Mouse (Mus musculus) lung, embryonic 14.5 days (tissue): Measurements from ENCODE around the gene Comp. TPM values are rescaled to one million over a fixed set of nuclear protein-coding genes. Genes with fewer than 3 reads are reported as not detected.

Source experiments
- ATAC-seq: fragments of 200-750 bp; cut with Nextera tagmentation; 2 replicates; pipeline ENCODE4 v1.8.0; 2017; ENCODE audit warnings: mild to moderate bottlenecking, moderate TSS enrichment, moderate library complexity; ENCODE audit not compliant: insufficient read depth
- DNase-seq: peaks from one replicate; pipeline ENCODE4 v3.0.0-alpha.2; 2015
- H3K27ac ChIP-seq: fragments of 300-500 bp; sonication (generic); 2 replicates; pipeline ENCODE4 v1.5.1; 2014; ENCODE audit warnings: low read depth, mild to moderate bottlenecking, moderate library complexity
- H3K27me3 ChIP-seq: fragments of 300-500 bp; sonication (generic); 2 replicates; pipeline ENCODE4 v1.6.1; 2014; ENCODE audit warnings: low read length, control low read depth; ENCODE audit not compliant: insufficient read depth
- H3K36me3 ChIP-seq: fragments of 300-500 bp; sonication (generic); 2 replicates; pipeline ENCODE4 v1.6.1; 2014; ENCODE audit warnings: control low read depth; ENCODE audit not compliant: insufficient read depth
- H3K4me1 ChIP-seq: fragments of 300-500 bp; sonication (generic); 2 replicates; pipeline ENCODE4 v1.6.1; 2014; ENCODE audit warnings: antibody characterized with exemption, control low read depth; ENCODE audit not compliant: insufficient read depth
- H3K4me2 ChIP-seq: fragments of 300-500 bp; sonication (generic); 2 replicates; pipeline ENCODE4 v1.6.1; 2014; ENCODE audit warnings: mild to moderate bottlenecking
- H3K4me3 ChIP-seq: fragments of 300-500 bp; sonication (generic); 2 replicates; pipeline ENCODE4 v1.5.1; 2014; ENCODE audit warnings: low read depth, low read length
- H3K9ac ChIP-seq: fragments of 300-500 bp; sonication (generic); 2 replicates; pipeline ENCODE4 v1.6.1; 2014
- H3K9me3 ChIP-seq: fragments of 300-500 bp; sonication (generic); 2 replicates; pipeline ENCODE4 v1.6.1; 2016; ENCODE audit warnings: low read depth, low read length, control low read depth
- CTCF ChIP-seq: IDR thresholded peaks from 2 replicates; pipeline ENCODE4 v1.5.1; 2016; ENCODE audit warnings: antibody characterized with exemption, low read depth
- WGBS: fragments of 180-500 bp; shearing (Covaris S2); extraction: QIAGEN DNeasy Blood & Tissue Kit; methylation state at CpG from one replicate; pipeline ENCODE4 v1.1.7; 2014; 5-methylcytosine and 5-hydroxymethylcytosine counted together
- polyA plus RNA-seq: library from polyadenylated mRNA; unstranded; fragments of >200 nt; fragmentation: Nextera tagmentation; extraction: Ambion mirVana; gene quantifications from 2 replicates; pipeline ENCODE4 v1.2.1, GENCODE M21; 2014

Gene Comp
- polyA plus RNA-seq, 1 experiment from 2014 or later, result 0.53 TPM

DNA sequence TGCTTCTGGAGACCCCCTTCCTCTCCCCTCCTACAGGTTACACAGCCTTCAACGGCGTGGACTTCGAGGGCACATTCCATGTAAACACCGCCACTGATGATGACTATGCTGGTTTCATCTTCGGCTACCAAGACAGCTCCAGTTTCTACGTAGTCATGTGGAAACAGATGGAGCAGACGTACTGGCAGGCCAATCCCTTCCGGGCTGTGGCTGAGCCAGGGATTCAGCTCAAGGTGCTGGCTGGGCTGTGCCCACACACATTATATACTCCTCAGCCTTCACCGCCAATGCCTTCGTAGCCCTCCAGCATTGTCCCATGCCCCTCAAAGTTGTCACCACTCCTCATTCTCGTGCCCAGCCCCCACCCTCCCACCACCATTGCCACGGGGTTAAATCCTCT is 6.7 kb downstream of the Comp start:
- Histone ChIP-seq H3K4me1 (no peaks in the 10 kb centered on the region), H3K27me3 (peaks cover 34% of the 10 kb centered on the region), H3K9me3 (no peaks in the 10 kb centered on the region), H3K9ac (no peak overlapping the region), H3K4me2 (no peak overlapping the region), H3K36me3 (no peaks in the 10 kb centered on the region), H3K4me3 (no peak overlapping the region), H3K27ac (no peak overlapping the region)
- WGBS, result 81% methylated on average over 12 of the region's 12 CpGs
- DNase-seq (no peak), ATAC-seq (no peak)
- no peak for TF ChIP-seq CTCF

DNA sequence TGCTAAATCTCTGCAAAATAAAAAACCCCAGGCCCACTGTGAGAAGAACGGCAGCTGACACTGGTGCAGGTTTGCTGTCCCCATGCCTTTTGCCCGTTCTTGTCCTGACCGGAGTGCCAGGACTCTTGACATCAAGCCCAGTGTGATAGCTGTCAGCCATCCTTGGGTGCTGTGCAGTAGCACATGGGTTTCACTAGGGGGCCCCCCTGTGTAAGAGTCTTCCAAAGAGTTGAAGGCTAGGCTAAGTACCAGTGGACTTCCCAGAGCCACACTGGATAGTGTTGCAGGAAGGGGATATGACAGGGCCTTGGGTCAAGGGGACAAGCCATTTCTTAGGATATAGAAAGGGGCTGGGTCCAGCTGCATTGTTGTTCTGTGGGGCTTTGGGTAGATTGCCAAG is 9.9 kb downstream of the Comp start:
- TF ChIP-seq CTCF, result peak; percentile 87
- Histone ChIP-seq H3K27ac (no peak overlapping the region), H3K9me3 (no peaks in the 10 kb centered on the region), H3K9ac (no peak overlapping the region), H3K4me3 (no peak overlapping the region), H3K36me3 (peaks cover 25% of the 10 kb centered on the region), H3K4me2 (no peak overlapping the region), H3K27me3 (0 out of 2 replicates have a peak, but pooled peaks cover 2% of the 10 kb centered on the region), H3K4me1 (no peaks in the 10 kb centered on the region)
- DNase-seq (peak; percentile 85), ATAC-seq (peak; percentile 75)
- 32% methylated on average over 3 of the region's 3 CpGs for whole genome bisulfite sequencing

DNA sequence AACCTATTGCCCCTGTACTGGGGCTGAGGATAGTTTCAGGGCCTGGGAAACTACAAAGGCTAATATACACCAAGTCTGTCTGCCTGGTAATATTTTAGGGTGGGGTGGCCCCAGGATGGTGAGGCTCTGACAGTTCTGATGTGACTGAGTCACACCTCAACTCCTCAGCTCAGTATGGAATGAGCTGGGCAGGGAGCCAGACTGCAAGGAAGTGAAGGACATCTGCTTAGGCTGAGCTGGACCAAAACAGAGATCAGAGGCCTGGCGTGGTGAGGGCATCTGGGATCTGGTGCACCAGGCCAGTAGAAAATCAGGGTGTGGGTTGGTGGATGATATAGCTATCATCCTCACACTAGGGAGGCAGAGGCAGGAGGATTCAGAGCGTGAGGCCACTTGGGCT is 16.3 kb downstream of the Comp start:
- Histone ChIP-seq H3K27me3 (no peaks in the 10 kb centered on the region), H3K36me3 (peaks cover 34% of the 10 kb centered on the region), H3K27ac (no peak overlapping the region), H3K4me1 (no peaks in the 10 kb centered on the region), H3K4me3 (no peak overlapping the region), H3K9me3 (no peaks in the 10 kb centered on the region), H3K9ac (peak overlapping the region; percentile 16; the same call in 1 of the 2 replicates), H3K4me2 (no peak overlapping the region)
- no peak for DNase-seq
- WGBS, result 81% methylated on average over 2 of the region's 2 CpGs
- ATAC-seq, result no peak
- no peak for TF ChIP-seq CTCF

DNA sequence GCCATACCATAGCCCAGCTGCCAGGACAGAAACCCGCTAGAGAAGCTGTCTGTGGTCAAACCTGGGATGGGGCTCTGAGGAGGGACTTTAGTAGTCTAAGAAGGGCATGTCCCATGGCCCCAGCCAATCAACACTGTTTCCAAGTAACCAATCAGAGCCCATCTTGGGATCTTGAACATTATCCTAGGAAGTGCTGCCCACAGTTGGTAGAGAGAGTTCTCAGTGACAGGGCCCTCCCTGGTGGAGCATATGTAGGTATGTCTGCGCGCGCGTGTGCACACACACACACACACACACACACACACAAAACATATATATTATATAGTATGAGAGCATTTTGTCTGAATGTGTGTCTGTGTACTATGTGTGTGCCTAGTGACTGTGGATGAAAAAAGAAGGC is 19.7 kb downstream of the Comp start:
- Histone ChIP-seq H3K27ac (no peak overlapping the region), H3K4me1 (no peaks in the 10 kb centered on the region), H3K4me2 (no peak overlapping the region), H3K9ac (no peak overlapping the region), H3K9me3 (no peaks in the 10 kb centered on the region), H3K4me3 (no peak overlapping the region), H3K36me3 (peaks cover 8% of the 10 kb centered on the region), H3K27me3 (no peaks in the 10 kb centered on the region)
- no peak for DNase-seq
- ATAC-seq, result no peak
- no peak for TF ChIP-seq CTCF
- 83% methylated on average over 5 of the region's 5 CpGs for WGBS

DNA sequence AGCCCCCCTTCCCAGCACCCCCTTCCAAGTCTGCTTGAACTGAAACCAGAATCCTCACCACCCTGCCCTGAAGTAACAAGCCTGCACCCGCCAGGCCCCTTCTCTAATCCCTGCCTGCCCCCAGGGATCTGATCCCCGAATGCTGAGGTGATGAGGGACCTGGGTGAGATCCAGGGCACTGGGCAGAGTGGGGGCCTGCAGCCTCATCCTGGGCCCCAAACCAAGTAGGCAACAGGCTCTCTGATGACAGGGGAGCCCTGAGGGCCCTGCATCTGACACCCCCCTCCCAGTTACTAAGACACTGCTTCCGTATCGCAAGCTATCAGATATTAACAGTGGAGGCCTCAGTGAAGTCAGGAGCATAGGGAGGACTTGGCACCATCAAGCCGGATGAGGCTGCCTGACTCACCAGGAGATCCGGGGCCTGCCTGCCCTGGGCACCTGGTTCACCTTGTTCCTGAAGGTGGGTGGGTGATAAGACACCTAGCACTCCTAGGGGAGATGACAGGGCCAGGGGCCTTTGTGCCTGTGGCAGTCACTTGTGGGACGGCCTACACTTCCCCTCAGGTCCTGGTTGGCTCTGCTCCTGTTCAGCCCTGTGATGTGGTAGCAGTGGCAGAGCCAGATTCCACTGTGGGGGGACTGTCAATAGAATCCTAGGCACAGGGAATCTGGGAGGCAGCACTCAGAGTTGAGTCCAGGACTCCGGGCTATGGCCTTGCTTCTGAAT is 21.1 kb downstream of the Comp start:
- no peak overlapping the region for H3K4me3 ChIP-seq
- no peak for TF ChIP-seq CTCF
- H3K4me2 ChIP-seq, result no peak overlapping the region
- DNase-seq (no peak), ATAC-seq (no peak)
- H3K9me3 ChIP-seq, result no peaks in the 10 kb centered on the region
- no peak overlapping the region for H3K27ac ChIP-seq
- H3K9ac ChIP-seq, result no peak overlapping the region
- no peaks in the 10 kb centered on the region for H3K4me1 ChIP-seq
- no peaks in the 10 kb centered on the region for H3K27me3 ChIP-seq
- peaks cover 8% of the 10 kb centered on the region for H3K36me3 ChIP-seq
- 81% methylated on average over 8 of the region's 8 CpGs for WGBS

DNA sequence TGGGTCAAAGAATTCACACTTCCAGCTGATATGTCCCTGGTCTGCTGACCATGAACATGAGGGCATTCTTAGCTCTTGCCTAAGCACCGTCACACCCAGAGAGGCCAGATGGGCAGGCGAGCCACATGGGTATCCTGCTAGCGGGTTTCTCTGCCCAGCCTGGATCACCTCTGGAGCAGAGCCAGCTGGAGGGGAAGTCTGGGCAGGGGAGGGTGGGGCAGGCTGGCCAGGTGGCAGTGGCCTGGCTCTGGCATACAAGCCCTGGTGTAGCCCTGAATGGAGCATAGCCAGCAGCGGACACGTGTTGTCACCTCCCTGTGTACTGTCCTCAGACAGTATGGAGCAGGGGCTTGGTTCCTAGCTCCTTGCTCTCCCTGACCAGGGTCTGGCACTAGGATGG is 22.3 kb downstream of the Comp start:
- no peaks in the 10 kb centered on the region for H3K27me3 ChIP-seq
- TF ChIP-seq CTCF, result no peak
- ATAC-seq (no peak), DNase-seq (no peak)
- H3K4me1 ChIP-seq, result no peaks in the 10 kb centered on the region
- WGBS, result 86% methylated on average over 5 of the region's 5 CpGs
- no peak overlapping the region for H3K9ac ChIP-seq
- H3K27ac ChIP-seq, result no peak overlapping the region
- no peaks in the 10 kb centered on the region for H3K9me3 ChIP-seq
- no peak overlapping the region for H3K4me3 ChIP-seq
- peaks cover 8% of the 10 kb centered on the region for H3K36me3 ChIP-seq
- no peak overlapping the region for H3K4me2 ChIP-seq

DNA sequence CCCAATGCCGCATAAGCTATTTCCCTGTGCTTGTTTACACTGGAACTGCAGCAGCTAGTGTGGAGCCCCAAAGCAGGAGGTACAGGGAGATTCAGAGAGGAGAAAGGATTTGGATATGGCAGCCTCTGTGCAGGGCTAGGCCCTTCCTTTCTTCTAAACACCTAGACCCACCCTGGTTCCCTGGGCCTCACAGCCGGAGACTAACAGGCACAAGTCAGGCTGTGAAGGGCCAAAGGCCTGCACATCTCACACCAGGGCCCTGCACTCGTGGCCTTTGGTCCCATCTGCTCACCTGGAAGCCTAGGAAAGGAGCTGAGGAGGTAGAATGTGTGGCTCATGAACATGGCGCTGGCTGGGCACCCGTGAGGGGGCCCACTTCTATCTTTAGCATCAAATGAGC is 22.8 kb downstream of the Comp start:
- WGBS, result 78% methylated on average over 5 of the region's 5 CpGs
- H3K4me2 ChIP-seq, result no peak overlapping the region
- H3K4me3 ChIP-seq, result no peak overlapping the region
- DNase-seq (no peak), ATAC-seq (no peak)
- no peak overlapping the region for H3K9ac ChIP-seq
- TF ChIP-seq CTCF, result no peak
- H3K36me3 ChIP-seq, result peaks cover 3% of the 10 kb centered on the region; the same call in 1 of the 2 replicates
- no peaks in the 10 kb centered on the region for H3K9me3 ChIP-seq
- no peaks in the 10 kb centered on the region for H3K27me3 ChIP-seq
- no peaks in the 10 kb centered on the region for H3K4me1 ChIP-seq
- H3K27ac ChIP-seq, result no peak overlapping the region
